Mouse (Mus musculus): Measurements from ENCODE around the gene Tmem267. TPM values are rescaled to one million over a fixed set of nuclear protein-coding genes. Genes with fewer than 3 reads are reported as not detected.
A peak's percentile ranks its signal among the peaks of the same experiment; 100 is the strongest.

The Tmem267 gene
- polyA plus RNA-seq, 1 experiment from 2014 or later = 2.4 TPM

DNA sequence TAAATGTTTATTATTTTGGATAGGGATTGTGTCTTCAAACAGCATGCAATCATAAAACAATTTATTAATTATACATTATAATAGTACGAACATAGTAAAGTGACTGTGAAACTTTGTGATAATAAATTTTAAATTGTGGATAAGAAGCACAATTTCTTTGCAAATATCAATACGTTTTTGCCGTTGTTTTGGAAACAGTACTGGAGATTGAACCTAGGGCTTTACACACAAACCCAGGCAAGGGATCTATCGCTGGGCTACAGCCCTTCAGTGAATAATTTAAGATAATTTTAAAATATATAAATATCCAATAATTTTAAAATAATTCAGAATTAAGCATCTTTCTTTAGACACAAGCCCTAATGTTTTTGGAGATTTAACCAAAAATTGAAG, 144.3 kb downstream of the Tmem267 start:
- no peaks in the 10 kb centered on the region for H3K36me3 ChIP-seq (ENCODE audit: control insufficient read depth, insufficient read depth, low read length)
- 87% methylated on average over 4 of the region's 4 CpGs for WGBS
- DNase-seq (ENCODE audit: low spot score) = no peak
- H3K27ac ChIP-seq (ENCODE audit: low read depth) = no peak overlapping the region
- no peaks in the 10 kb centered on the region for H3K9me3 ChIP-seq (ENCODE audit: control insufficient read depth, low read length)
- H3K4me1 ChIP-seq (replicated peaks; ENCODE audit: control insufficient read depth, insufficient read depth, low read length) = no peaks in the 10 kb centered on the region
- H3K27me3 ChIP-seq (replicated peaks; ENCODE audit: control insufficient read depth, insufficient read depth, low read length) = no peaks in the 10 kb centered on the region
- ATAC-seq (replicated peaks; ENCODE audit: low FRiP score, low TSS enrichment, low read depth) = no peak; the same call in 1 of the 2 replicates
- H3K4me2 ChIP-seq (ENCODE audit: low read length) = peak overlapping the region; percentile 53
- peak overlapping the region; percentile 45 for H3K4me3 ChIP-seq (ENCODE audit: low read depth, low read length)
- no peak overlapping the region for H3K9ac ChIP-seq (ENCODE audit: low read length)

DNA sequence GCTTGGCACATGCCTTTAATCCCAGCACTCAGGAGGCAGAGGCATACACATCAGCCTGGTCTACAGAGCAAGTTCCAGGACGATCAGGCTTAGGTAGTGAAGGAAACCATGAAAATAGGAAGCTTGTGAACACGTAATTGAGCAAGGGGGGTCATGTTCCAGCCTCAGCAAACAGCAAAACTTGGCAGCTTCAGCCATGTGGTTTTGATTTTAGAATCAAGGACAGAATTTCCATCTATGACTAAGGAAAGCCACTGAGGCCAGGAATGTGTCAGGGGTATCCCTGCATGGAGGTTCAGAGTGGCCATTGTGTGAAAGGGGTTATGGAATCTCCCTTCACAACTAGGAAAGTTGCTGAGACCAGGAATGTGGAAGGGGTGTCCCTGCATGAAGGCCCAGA, 147.7 kb downstream of the Tmem267 start:
- ATAC-seq (replicated peaks; ENCODE audit: low FRiP score, low TSS enrichment, low read depth) (no peak), DNase-seq (ENCODE audit: low spot score) (no peak)
- Histone ChIP-seq H3K36me3 (ENCODE audit: control insufficient read depth, insufficient read depth, low read length) (no peaks in the 10 kb centered on the region), H3K9me3 (ENCODE audit: control insufficient read depth, low read length) (no peaks in the 10 kb centered on the region), H3K4me3 (ENCODE audit: low read depth, low read length) (no peak overlapping the region), H3K27ac (ENCODE audit: low read depth) (no peak overlapping the region), H3K4me2 (ENCODE audit: low read length) (no peak overlapping the region), H3K9ac (ENCODE audit: low read length) (no peak overlapping the region), H3K27me3 (replicated peaks; ENCODE audit: control insufficient read depth, insufficient read depth, low read length) (no peaks in the 10 kb centered on the region), H3K4me1 (replicated peaks; ENCODE audit: control insufficient read depth, insufficient read depth, low read length) (no peaks in the 10 kb centered on the region)
- 57% methylated on average over 2 of the region's 2 CpGs for WGBS

GRCm38 (mm10) chr13:119637837-119638236, 150.0 kb downstream of the Tmem267 start:
- no peak overlapping the region for H3K27ac ChIP-seq (ENCODE audit: low read depth)
- no peak for ATAC-seq (replicated peaks; ENCODE audit: low FRiP score, low TSS enrichment, low read depth)

DNA sequence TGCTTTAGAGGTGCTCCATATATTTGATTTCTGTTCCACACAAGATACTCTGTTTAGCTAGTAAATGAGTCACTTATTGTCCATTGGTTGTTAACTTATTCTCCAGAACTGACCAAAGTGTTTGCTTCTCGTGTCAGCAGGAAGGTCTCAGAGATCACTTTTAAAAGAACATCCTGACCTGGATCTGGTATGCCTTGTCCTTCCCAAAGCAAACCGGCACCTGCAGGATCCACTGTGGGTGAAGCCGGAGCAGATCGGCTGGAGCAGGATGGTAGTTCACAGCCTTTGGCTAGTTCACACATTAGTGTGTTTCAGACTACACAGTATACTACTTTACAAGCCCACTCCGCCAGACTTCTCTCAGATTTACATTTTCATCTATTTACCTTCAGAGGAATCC, 150.6 kb downstream of the Tmem267 start:
- no peak for ATAC-seq (replicated peaks; ENCODE audit: low FRiP score, low TSS enrichment, low read depth)
- 83% methylated on average over 5 of the region's 5 CpGs for WGBS
- Histone ChIP-seq H3K27me3 (replicated peaks; ENCODE audit: control insufficient read depth, insufficient read depth, low read length) (no peaks in the 10 kb centered on the region), H3K4me1 (replicated peaks; ENCODE audit: control insufficient read depth, insufficient read depth, low read length) (no peaks in the 10 kb centered on the region), H3K4me3 (ENCODE audit: low read depth, low read length) (no peak overlapping the region), H3K9ac (ENCODE audit: low read length) (no peak overlapping the region), H3K27ac (ENCODE audit: low read depth) (no peak overlapping the region), H3K9me3 (ENCODE audit: control insufficient read depth, low read length) (no peaks in the 10 kb centered on the region), H3K36me3 (ENCODE audit: control insufficient read depth, insufficient read depth, low read length) (no peaks in the 10 kb centered on the region), H3K4me2 (ENCODE audit: low read length) (no peak overlapping the region)
- DNase-seq (ENCODE audit: low spot score) = no peak

More at GRCm38 (mm10) chr13:119637837-119638236, 150.0 kb downstream of the Tmem267 start:
- no peaks in the 10 kb centered on the region for H3K36me3 ChIP-seq (ENCODE audit: control insufficient read depth, insufficient read depth, low read length)
- H3K4me1 ChIP-seq (replicated peaks; ENCODE audit: control insufficient read depth, insufficient read depth, low read length) = no peaks in the 10 kb centered on the region
- no peak overlapping the region for H3K9ac ChIP-seq (ENCODE audit: low read length)
- 79% methylated on average over 4 of the region's 4 CpGs for WGBS
- H3K27me3 ChIP-seq (replicated peaks; ENCODE audit: control insufficient read depth, insufficient read depth, low read length) = no peaks in the 10 kb centered on the region
- no peak overlapping the region for H3K4me2 ChIP-seq (ENCODE audit: low read length)
- no peak overlapping the region for H3K4me3 ChIP-seq (ENCODE audit: low read depth, low read length)
- no peak for DNase-seq (ENCODE audit: low spot score)
- no peaks in the 10 kb centered on the region for H3K9me3 ChIP-seq (ENCODE audit: control insufficient read depth, low read length)

GRCm38 (mm10) chr13:119639302-119639701, 151.5 kb downstream of the Tmem267 start:
- WGBS = 79% methylated on average over 5 of the region's 5 CpGs
- no peaks in the 10 kb centered on the region for H3K9me3 ChIP-seq (ENCODE audit: control insufficient read depth, low read length)
- DNase-seq (ENCODE audit: low spot score) = no peak

GRCm38 (mm10) chr13:119640504-119640903, 152.7 kb downstream of the Tmem267 start:
- H3K9ac ChIP-seq (ENCODE audit: low read length) = no peak overlapping the region
- H3K9me3 ChIP-seq (ENCODE audit: control insufficient read depth, low read length) = no peaks in the 10 kb centered on the region
- H3K27ac ChIP-seq (ENCODE audit: low read depth) = no peak overlapping the region
- DNase-seq (ENCODE audit: low spot score) (no peak), ATAC-seq (replicated peaks; ENCODE audit: low FRiP score, low TSS enrichment, low read depth) (peak; percentile 53; the same call in 1 of the 2 replicates)
- H3K4me1 ChIP-seq (replicated peaks; ENCODE audit: control insufficient read depth, insufficient read depth, low read length) = no peaks in the 10 kb centered on the region
- H3K4me2 ChIP-seq (ENCODE audit: low read length) = no peak overlapping the region
- no peaks in the 10 kb centered on the region for H3K27me3 ChIP-seq (replicated peaks; ENCODE audit: control insufficient read depth, insufficient read depth, low read length)
- H3K4me3 ChIP-seq (ENCODE audit: low read depth, low read length) = no peak overlapping the region
- H3K36me3 ChIP-seq (ENCODE audit: control insufficient read depth, insufficient read depth, low read length) = no peaks in the 10 kb centered on the region
- WGBS = 32% methylated on average over 4 of the region's 4 CpGs

More at GRCm38 (mm10) chr13:119639302-119639701, 151.5 kb downstream of the Tmem267 start:
- H3K4me1 ChIP-seq (replicated peaks; ENCODE audit: control insufficient read depth, insufficient read depth, low read length) = no peaks in the 10 kb centered on the region
- no peak for ATAC-seq (replicated peaks; ENCODE audit: low FRiP score, low TSS enrichment, low read depth)
- no peak overlapping the region for H3K9ac ChIP-seq (ENCODE audit: low read length)
- H3K27ac ChIP-seq (ENCODE audit: low read depth) = no peak overlapping the region
- no peaks in the 10 kb centered on the region for H3K27me3 ChIP-seq (replicated peaks; ENCODE audit: control insufficient read depth, insufficient read depth, low read length)
- no peaks in the 10 kb centered on the region for H3K36me3 ChIP-seq (ENCODE audit: control insufficient read depth, insufficient read depth, low read length)
- no peak overlapping the region for H3K4me2 ChIP-seq (ENCODE audit: low read length)
- H3K4me3 ChIP-seq (ENCODE audit: low read depth, low read length) = no peak overlapping the region

GRCm38 (mm10) chr13:119641145-119641544, 153.3 kb downstream of the Tmem267 start:
- Histone ChIP-seq H3K4me1 (replicated peaks; ENCODE audit: control insufficient read depth, insufficient read depth, low read length) (no peaks in the 10 kb centered on the region), H3K36me3 (ENCODE audit: control insufficient read depth, insufficient read depth, low read length) (no peaks in the 10 kb centered on the region), H3K27ac (ENCODE audit: low read depth) (no peak overlapping the region), H3K4me3 (ENCODE audit: low read depth, low read length) (no peak overlapping the region), H3K9ac (ENCODE audit: low read length) (no peak overlapping the region), H3K27me3 (replicated peaks; ENCODE audit: control insufficient read depth, insufficient read depth, low read length) (no peaks in the 10 kb centered on the region), H3K9me3 (ENCODE audit: control insufficient read depth, low read length) (no peaks in the 10 kb centered on the region), H3K4me2 (ENCODE audit: low read length) (no peak overlapping the region)
- WGBS = 73% methylated on average over 7 of the region's 7 CpGs
- DNase-seq (ENCODE audit: low spot score) (no peak), ATAC-seq (replicated peaks; ENCODE audit: low FRiP score, low TSS enrichment, low read depth) (no peak)

DNA sequence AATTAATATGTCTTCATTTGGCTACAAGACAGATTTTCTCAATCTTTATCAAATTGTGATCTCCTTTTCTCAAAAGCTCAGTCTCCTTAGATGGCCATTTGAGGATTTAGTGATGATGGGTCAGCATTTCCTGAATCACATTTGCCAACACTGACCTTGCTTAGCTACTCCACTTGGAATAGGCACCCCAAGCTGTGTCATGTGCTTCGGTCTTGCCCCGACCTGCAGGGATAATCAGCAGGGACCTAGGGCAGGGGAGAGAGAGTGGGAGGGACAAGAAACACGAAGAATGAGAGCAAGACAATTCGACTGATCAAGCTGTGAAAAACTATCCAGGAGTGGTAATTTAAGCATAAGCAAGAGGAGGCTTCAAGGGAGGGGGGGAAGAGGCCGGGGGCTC, 156.9 kb downstream of the Tmem267 start:
- H3K9ac ChIP-seq (ENCODE audit: low read length) = no peak overlapping the region
- H3K27me3 ChIP-seq (replicated peaks; ENCODE audit: control insufficient read depth, insufficient read depth, low read length) = no peaks in the 10 kb centered on the region
- no peak overlapping the region for H3K27ac ChIP-seq (ENCODE audit: low read depth)
- no peaks in the 10 kb centered on the region for H3K36me3 ChIP-seq (ENCODE audit: control insufficient read depth, insufficient read depth, low read length)
- ATAC-seq (replicated peaks; ENCODE audit: low FRiP score, low TSS enrichment, low read depth) (no peak), DNase-seq (ENCODE audit: low spot score) (no peak)
- H3K9me3 ChIP-seq (ENCODE audit: control insufficient read depth, low read length) = no peaks in the 10 kb centered on the region
- H3K4me3 ChIP-seq (ENCODE audit: low read depth, low read length) = no peak overlapping the region
- H3K4me2 ChIP-seq (ENCODE audit: low read length) = no peak overlapping the region
- WGBS = 65% methylated on average over 5 of the region's 5 CpGs
- H3K4me1 ChIP-seq (replicated peaks; ENCODE audit: control insufficient read depth, insufficient read depth, low read length) = no peaks in the 10 kb centered on the region

DNA sequence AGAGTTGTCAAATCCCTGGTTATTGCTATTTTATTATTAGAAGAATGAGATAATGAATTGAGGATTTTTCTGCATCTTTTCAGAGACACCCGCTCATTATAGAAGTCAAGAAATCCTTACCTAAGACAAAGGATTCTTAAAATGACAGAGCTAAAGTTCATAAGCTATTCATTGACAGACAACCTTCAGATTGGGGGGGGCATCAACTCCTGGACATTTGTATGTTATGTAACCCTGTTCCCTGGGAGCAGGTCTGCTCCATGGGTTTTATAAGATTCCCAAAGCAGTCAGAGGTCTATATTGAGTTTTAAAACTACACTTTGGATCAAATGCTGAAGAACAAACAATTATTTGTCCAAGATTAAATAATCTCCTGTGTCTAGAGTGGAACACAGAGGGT, 158.7 kb downstream of the Tmem267 start:
- Histone ChIP-seq H3K27me3 (replicated peaks; ENCODE audit: control insufficient read depth, insufficient read depth, low read length) (no peaks in the 10 kb centered on the region), H3K9ac (ENCODE audit: low read length) (no peak overlapping the region), H3K4me3 (ENCODE audit: low read depth, low read length) (no peak overlapping the region), H3K4me2 (ENCODE audit: low read length) (no peak overlapping the region), H3K36me3 (ENCODE audit: control insufficient read depth, insufficient read depth, low read length) (no peaks in the 10 kb centered on the region), H3K27ac (ENCODE audit: low read depth) (no peak overlapping the region), H3K9me3 (ENCODE audit: control insufficient read depth, low read length) (no peaks in the 10 kb centered on the region), H3K4me1 (replicated peaks; ENCODE audit: control insufficient read depth, insufficient read depth, low read length) (no peaks in the 10 kb centered on the region)
- DNase-seq (ENCODE audit: low spot score) (no peak), ATAC-seq (replicated peaks; ENCODE audit: low FRiP score, low TSS enrichment, low read depth) (no peak)
- WGBS = 96% methylated on average over 1 of the region's 1 CpGs

Measured in intestine, embryonic 14.5 days (tissue).